Mouse (Mus musculus): ENCODE measurements around the gene Tenm2. TPM values are rescaled to one million over a fixed set of nuclear protein-coding genes. Genes with fewer than 3 reads are reported as not detected.

The Tenm2 gene
- polyA plus RNA-seq, 1 experiment from 2014 or later, result 0.03 TPM

GRCm38 (mm10) chr11:36228196-36228595 lies 1007.6 kb downstream of the Tenm2 start:
- no peak for ATAC-seq (ENCODE audit: insufficient read depth)
- Histone ChIP-seq H3K4me1 (replicated peaks) (no peaks in the 10 kb centered on the region), H3K36me3 (replicated peaks) (no peaks in the 10 kb centered on the region), H3K27ac (replicated peaks) (no peak overlapping the region), H3K9me3 (replicated peaks) (no peaks in the 10 kb centered on the region), H3K27me3 (no peaks in the 10 kb centered on the region), H3K9ac (no peak overlapping the region), H3K4me2 (no peak overlapping the region), H3K4me3 (replicated peaks) (no peak overlapping the region)
- WGBS (ENCODE audit: insufficient replicate concordance), result 47% methylated on average over 6 of the region's 6 CpGs

GRCm38 (mm10) chr11:36226061-36226460 lies 1009.7 kb downstream of the Tenm2 start:
- H3K36me3 ChIP-seq (replicated peaks), result no peaks in the 10 kb centered on the region
- no peak for ATAC-seq (ENCODE audit: insufficient read depth)
- no peak overlapping the region for H3K4me3 ChIP-seq (replicated peaks)
- H3K27me3 ChIP-seq, result no peaks in the 10 kb centered on the region
- H3K4me1 ChIP-seq (replicated peaks), result no peaks in the 10 kb centered on the region
- H3K27ac ChIP-seq (replicated peaks), result no peak overlapping the region
- no peak overlapping the region for H3K4me2 ChIP-seq
- no peak overlapping the region for H3K9ac ChIP-seq
- H3K9me3 ChIP-seq (replicated peaks), result no peaks in the 10 kb centered on the region
- 57% methylated on average over 3 of the region's 3 CpGs for WGBS (ENCODE audit: insufficient replicate concordance)

- no peaks in the 10 kb centered on the region for H3K9me3 ChIP-seq (replicated peaks)
- no peaks in the 10 kb centered on the region for H3K4me1 ChIP-seq (replicated peaks)
- no peak overlapping the region for H3K27ac ChIP-seq (replicated peaks)
- no peak overlapping the region for H3K4me2 ChIP-seq
- no peak for ATAC-seq (ENCODE audit: insufficient read depth)
- WGBS (ENCODE audit: insufficient replicate concordance), result 61% methylated on average over 7 of the region's 7 CpGs
- no peaks in the 10 kb centered on the region for H3K27me3 ChIP-seq
- H3K9ac ChIP-seq, result no peak overlapping the region
- H3K4me3 ChIP-seq (replicated peaks), result no peak overlapping the region
- H3K36me3 ChIP-seq (replicated peaks), result no peaks in the 10 kb centered on the region
Observed at GRCm38 (mm10) chr11:36223716-36224439, 1011.9 kb downstream of the Tenm2 start.

- no peak for ATAC-seq (ENCODE audit: insufficient read depth)
- Histone ChIP-seq H3K36me3 (replicated peaks) (no peaks in the 10 kb centered on the region), H3K27me3 (no peaks in the 10 kb centered on the region), H3K4me1 (replicated peaks) (no peaks in the 10 kb centered on the region), H3K9ac (no peak overlapping the region), H3K4me2 (no peak overlapping the region), H3K4me3 (replicated peaks) (no peak overlapping the region), H3K27ac (replicated peaks) (no peak overlapping the region), H3K9me3 (replicated peaks) (no peaks in the 10 kb centered on the region)
- WGBS (ENCODE audit: insufficient replicate concordance), result 68% methylated on average over 3 of the region's 3 CpGs
Observed at GRCm38 (mm10) chr11:36222071-36222470, 1013.7 kb downstream of the Tenm2 start.

GRCm38 (mm10) chr11:36221271-36221975 lies 1014.3 kb downstream of the Tenm2 start:
- no peaks in the 10 kb centered on the region for H3K9me3 ChIP-seq (replicated peaks)
- ATAC-seq (ENCODE audit: insufficient read depth), result no peak
- no peak overlapping the region for H3K9ac ChIP-seq
- no peaks in the 10 kb centered on the region for H3K4me1 ChIP-seq (replicated peaks)
- H3K27me3 ChIP-seq, result no peaks in the 10 kb centered on the region
- 11% methylated on average over 10 of the region's 10 CpGs for WGBS (ENCODE audit: insufficient replicate concordance)
- no peak overlapping the region for H3K4me3 ChIP-seq (replicated peaks)
- no peak overlapping the region for H3K27ac ChIP-seq (replicated peaks)
- H3K36me3 ChIP-seq (replicated peaks), result no peaks in the 10 kb centered on the region
- no peak overlapping the region for H3K4me2 ChIP-seq

- no peak overlapping the region for H3K9ac ChIP-seq
- no peak overlapping the region for H3K4me3 ChIP-seq (replicated peaks)
- WGBS (ENCODE audit: insufficient replicate concordance), result 14% methylated on average over 5 of the region's 5 CpGs
- no peaks in the 10 kb centered on the region for H3K9me3 ChIP-seq (replicated peaks)
- H3K4me2 ChIP-seq, result no peak overlapping the region
- no peak for ATAC-seq (ENCODE audit: insufficient read depth)
- no peaks in the 10 kb centered on the region for H3K27me3 ChIP-seq
- H3K27ac ChIP-seq (replicated peaks), result no peak overlapping the region
- no peaks in the 10 kb centered on the region for H3K4me1 ChIP-seq (replicated peaks)
- H3K36me3 ChIP-seq (replicated peaks), result no peaks in the 10 kb centered on the region
Observed at GRCm38 (mm10) chr11:36220651-36221050, 1015.1 kb downstream of the Tenm2 start.

GRCm38 (mm10) chr11:36219586-36219985 lies 1016.2 kb downstream of the Tenm2 start:
- ATAC-seq (ENCODE audit: insufficient read depth), result no peak
- Histone ChIP-seq H3K4me3 (replicated peaks) (no peak overlapping the region), H3K27me3 (no peaks in the 10 kb centered on the region), H3K27ac (replicated peaks) (no peak overlapping the region), H3K9ac (no peak overlapping the region), H3K36me3 (replicated peaks) (no peaks in the 10 kb centered on the region), H3K4me1 (replicated peaks) (no peaks in the 10 kb centered on the region), H3K9me3 (replicated peaks) (no peaks in the 10 kb centered on the region), H3K4me2 (no peak overlapping the region)
- WGBS (ENCODE audit: insufficient replicate concordance), result 70% methylated on average over 4 of the region's 4 CpGs

- Histone ChIP-seq H3K27ac (replicated peaks) (no peak overlapping the region), H3K27me3 (no peaks in the 10 kb centered on the region), H3K4me1 (replicated peaks) (no peaks in the 10 kb centered on the region), H3K4me3 (replicated peaks) (no peak overlapping the region), H3K36me3 (replicated peaks) (no peaks in the 10 kb centered on the region), H3K9ac (no peak overlapping the region), H3K4me2 (no peak overlapping the region), H3K9me3 (replicated peaks) (no peaks in the 10 kb centered on the region)
- 48% methylated on average over 3 of the region's 3 CpGs for WGBS (ENCODE audit: insufficient replicate concordance)
- no peak for ATAC-seq (ENCODE audit: insufficient read depth)
Observed at GRCm38 (mm10) chr11:36214589-36214988, 1021.2 kb downstream of the Tenm2 start.

- H3K4me2 ChIP-seq, result no peak overlapping the region
- H3K4me1 ChIP-seq (replicated peaks), result no peaks in the 10 kb centered on the region
- no peak overlapping the region for H3K9ac ChIP-seq
- H3K9me3 ChIP-seq (replicated peaks), result no peaks in the 10 kb centered on the region
- no peaks in the 10 kb centered on the region for H3K27me3 ChIP-seq
- no peak overlapping the region for H3K27ac ChIP-seq (replicated peaks)
- H3K36me3 ChIP-seq (replicated peaks), result no peaks in the 10 kb centered on the region
- no peak overlapping the region for H3K4me3 ChIP-seq (replicated peaks)
- no peak for ATAC-seq (ENCODE audit: insufficient read depth)
- 51% methylated on average over 6 of the region's 6 CpGs for WGBS (ENCODE audit: insufficient replicate concordance)
Observed at GRCm38 (mm10) chr11:36204381-36204780, 1031.4 kb downstream of the Tenm2 start.

GRCm38 (mm10) chr11:36203896-36204295 lies 1031.9 kb downstream of the Tenm2 start:
- ATAC-seq (ENCODE audit: insufficient read depth), result no peak
- no peaks in the 10 kb centered on the region for H3K27me3 ChIP-seq
- WGBS (ENCODE audit: insufficient replicate concordance), result 33% methylated on average over 1 of the region's 1 CpGs

GRCm38 (mm10) chr11:36194348-36194747 lies 1041.4 kb downstream of the Tenm2 start:
- no peaks in the 10 kb centered on the region for H3K36me3 ChIP-seq (replicated peaks)
- no peak overlapping the region for H3K4me3 ChIP-seq (replicated peaks)
- no peaks in the 10 kb centered on the region for H3K27me3 ChIP-seq
- WGBS (ENCODE audit: insufficient replicate concordance), result 59% methylated on average over 2 of the region's 2 CpGs
- H3K27ac ChIP-seq (replicated peaks), result no peak overlapping the region
- H3K9ac ChIP-seq, result no peak overlapping the region
- no peaks in the 10 kb centered on the region for H3K4me1 ChIP-seq (replicated peaks)
- no peak for ATAC-seq (ENCODE audit: insufficient read depth)
- H3K4me2 ChIP-seq, result no peak overlapping the region
- no peaks in the 10 kb centered on the region for H3K9me3 ChIP-seq (replicated peaks)

More at GRCm38 (mm10) chr11:36203896-36204295, 1031.9 kb downstream of the Tenm2 start:
- H3K9me3 ChIP-seq (replicated peaks), result no peaks in the 10 kb centered on the region
- H3K4me1 ChIP-seq (replicated peaks), result no peaks in the 10 kb centered on the region
- H3K36me3 ChIP-seq (replicated peaks), result no peaks in the 10 kb centered on the region
- no peak overlapping the region for H3K4me3 ChIP-seq (replicated peaks)
- no peak overlapping the region for H3K4me2 ChIP-seq
- no peak overlapping the region for H3K27ac ChIP-seq (replicated peaks)
- H3K9ac ChIP-seq, result no peak overlapping the region
